Mouse (Mus musculus) forebrain, embryonic 15.5 days (tissue): ENCODE data around the gene Endov. TPM values are rescaled to one million over a fixed set of nuclear protein-coding genes. Genes with fewer than 3 reads are reported as not detected.
A peak's percentile ranks its signal among the peaks of the same experiment; 100 is the strongest.

ENCODE experiments used
- ATAC-seq: fragments of 200-750 bp; cut with Nextera tagmentation; replicated peaks from 2 replicates; pipeline ENCODE4 v1.8.0; 2017; ENCODE audit warnings: mild to moderate bottlenecking, moderate TSS enrichment, moderate library complexity
- H3K27ac ChIP-seq: fragments of 300-500 bp; sonication (generic); replicated peaks from 2 replicates; pipeline ENCODE4 v1.5.1; 2015; ENCODE audit warnings: mild to moderate bottlenecking, inconsistent platforms
- H3K27me3 ChIP-seq: fragments of 300-500 bp; sonication (generic); 2 replicates; pipeline ENCODE4 v1.6.1; 2015; ENCODE audit warnings: inconsistent platforms
- H3K36me3 ChIP-seq: fragments of 300-500 bp; sonication (generic); 2 replicates; pipeline ENCODE4 v1.6.1; 2015; ENCODE audit warnings: mild to moderate bottlenecking, inconsistent platforms
- H3K4me1 ChIP-seq: fragments of 300-500 bp; sonication (generic); 2 replicates; pipeline ENCODE4 v1.6.1; 2015; ENCODE audit warnings: inconsistent platforms
- H3K4me2 ChIP-seq: fragments of 300-500 bp; sonication (generic); replicated peaks from 2 replicates; pipeline ENCODE4 v1.6.1; 2015; ENCODE audit warnings: mild to moderate bottlenecking, inconsistent platforms
- H3K4me3 ChIP-seq: fragments of 300-500 bp; sonication (generic); 2 replicates; pipeline ENCODE4 v1.5.1; 2015; ENCODE audit warnings: mild to moderate bottlenecking, inconsistent platforms
- H3K9ac ChIP-seq: fragments of 300-500 bp; sonication (generic); replicated peaks from 2 replicates; pipeline ENCODE4 v1.6.1; 2015; ENCODE audit warnings: mild to moderate bottlenecking, inconsistent platforms
- H3K9me3 ChIP-seq: fragments of 300-500 bp; sonication (generic); 2 replicates; pipeline ENCODE4 v1.6.1; 2016; ENCODE audit warnings: inconsistent platforms
- WGBS: fragments of 180-500 bp; shearing (Covaris S2); methylation state at CpG from one replicate; pipeline ENCODE4 v1.1.7; 2015; ENCODE audit warnings: mixed read lengths; 5-methylcytosine and 5-hydroxymethylcytosine counted together
- polyA plus RNA-seq: library from polyadenylated mRNA; unstranded; fragments of >200 nt; fragmentation: Nextera tagmentation; extraction: Ambion mirVana; gene quantifications from 2 replicates; pipeline ENCODE4 v1.2.1, GENCODE M21; 2015

Endov gene
- polyA plus RNA-seq, 1 experiment from 2014 or later = 18.5 TPM

DNA sequence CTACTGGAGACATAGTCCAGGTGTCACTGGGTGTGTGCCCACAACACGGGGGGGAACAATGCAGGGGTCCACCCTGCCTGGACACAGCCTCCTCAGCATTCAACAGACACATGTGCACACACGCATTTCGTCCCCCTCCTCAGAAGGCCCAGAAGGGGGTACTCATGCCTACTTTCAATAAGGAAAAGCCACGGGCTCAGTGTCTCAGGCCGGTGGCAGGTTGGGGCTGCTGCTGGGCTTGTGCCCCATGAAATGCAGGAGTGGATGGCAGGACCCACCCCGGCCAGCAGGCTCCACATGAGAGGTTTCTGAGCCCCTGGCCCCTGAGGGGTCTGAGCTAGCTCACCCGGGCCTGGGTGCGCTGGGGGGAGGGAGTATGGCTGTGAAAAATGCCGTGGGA is 49.9 kb downstream of the Endov start:
- H3K36me3 ChIP-seq = no peaks in the 10 kb centered on the region
- peaks cover 41% of the 10 kb centered on the region for H3K4me1 ChIP-seq
- no peak overlapping the region for H3K9ac ChIP-seq
- H3K4me3 ChIP-seq = no peak overlapping the region
- peaks cover 11% of the 10 kb centered on the region for H3K27me3 ChIP-seq
- no peaks in the 10 kb centered on the region for H3K9me3 ChIP-seq
- H3K27ac ChIP-seq = no peak overlapping the region
- 76% methylated on average over 9 of the region's 9 CpGs for WGBS
- no peak overlapping the region for H3K4me2 ChIP-seq
- ATAC-seq = no peak

DNA sequence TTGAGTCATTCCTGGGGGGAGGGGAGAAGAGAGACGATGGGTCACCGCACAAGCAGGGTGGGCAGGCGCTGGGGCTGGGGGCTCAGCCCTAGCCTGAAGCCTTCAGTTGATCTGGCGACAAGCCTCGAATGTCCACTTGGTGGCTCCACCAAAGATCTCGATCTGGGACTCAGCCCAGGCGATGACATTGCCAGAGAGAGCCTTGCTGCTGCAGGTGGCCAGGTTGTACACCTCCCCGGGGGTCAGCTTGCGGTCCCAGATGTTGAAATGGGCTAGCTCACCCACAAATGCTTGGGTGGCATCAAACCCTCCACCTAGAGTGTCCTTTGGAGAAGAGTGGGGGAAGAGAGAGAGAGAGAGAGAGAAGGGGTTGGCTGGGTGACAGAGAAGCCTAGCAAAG is 51.2 kb downstream of the Endov start:
- Histone ChIP-seq H3K4me3 (no peak overlapping the region), H3K4me2 (no peak overlapping the region), H3K36me3 (no peaks in the 10 kb centered on the region), H3K27me3 (peaks cover 19% of the 10 kb centered on the region), H3K4me1 (peaks cover 53% of the 10 kb centered on the region), H3K27ac (no peak overlapping the region), H3K9ac (no peak overlapping the region), H3K9me3 (no peaks in the 10 kb centered on the region)
- 58% methylated on average over 9 of the region's 9 CpGs for WGBS
- no peak for ATAC-seq

DNA sequence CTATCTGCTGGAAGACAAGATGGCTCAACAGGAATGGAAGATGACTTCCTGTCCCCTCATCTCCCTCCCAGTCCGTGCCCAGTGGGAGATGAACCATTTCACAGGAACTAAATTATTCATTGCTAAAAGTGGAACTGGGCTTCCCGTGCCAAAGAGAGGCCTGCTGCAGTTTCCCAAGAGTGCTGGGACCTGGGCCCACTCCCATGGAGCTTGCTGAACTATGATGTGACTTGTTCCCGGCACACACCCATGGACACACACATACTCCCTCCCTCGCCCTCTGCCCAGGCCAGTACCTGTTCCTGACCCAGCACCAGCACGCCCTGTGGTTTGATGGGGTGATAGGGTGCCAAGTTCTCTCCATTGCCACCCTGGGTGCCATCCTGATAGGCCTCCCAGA is 51.7 kb downstream of the Endov start:
- Histone ChIP-seq H3K9ac (no peak overlapping the region), H3K4me3 (no peak overlapping the region), H3K9me3 (no peaks in the 10 kb centered on the region), H3K36me3 (no peaks in the 10 kb centered on the region), H3K4me1 (peaks cover 53% of the 10 kb centered on the region), H3K27ac (no peak overlapping the region), H3K27me3 (peaks cover 19% of the 10 kb centered on the region), H3K4me2 (no peak overlapping the region)
- no peak for ATAC-seq
- WGBS = 72% methylated on average over 5 of the region's 5 CpGs

DNA sequence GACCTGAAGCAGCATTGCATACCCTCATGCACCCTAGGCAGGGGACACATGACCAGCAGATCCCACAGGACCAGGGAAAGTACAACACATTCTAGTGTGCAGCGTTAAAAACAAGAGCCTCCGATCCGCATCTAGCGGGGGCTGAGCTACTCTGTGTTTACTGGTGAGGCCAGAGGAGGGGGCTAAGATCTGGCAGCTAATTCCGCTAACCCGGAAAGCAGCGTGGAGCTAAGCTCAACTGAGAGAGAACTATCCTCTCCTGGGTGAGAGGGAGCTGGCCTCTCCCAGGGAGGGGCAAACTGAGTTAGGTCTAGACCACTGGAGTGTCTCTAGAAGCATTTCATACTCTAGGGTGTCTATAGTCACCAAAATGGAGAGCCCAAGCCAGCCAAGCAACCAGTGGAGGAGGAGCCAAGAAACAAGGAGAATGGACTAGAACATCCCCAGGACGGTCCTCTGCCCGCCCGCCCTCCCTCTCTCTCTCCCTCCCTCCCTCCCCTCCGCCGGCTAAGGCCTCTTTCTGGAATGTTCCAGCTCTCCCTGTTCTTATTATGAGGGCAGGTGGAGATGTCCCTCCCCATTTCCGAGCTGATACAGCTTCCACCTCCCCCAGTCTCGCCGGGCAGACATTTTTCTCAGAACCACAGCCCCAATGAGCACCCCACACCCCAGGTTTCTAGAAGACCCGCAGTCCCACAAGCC is 52.8 kb downstream of the Endov start:
- no peak overlapping the region; the same call in 1 of the 2 replicates for H3K9ac ChIP-seq
- WGBS = 67% methylated on average over 16 of the region's 16 CpGs
- no peaks in the 10 kb centered on the region for H3K36me3 ChIP-seq
- no peak overlapping the region for H3K27ac ChIP-seq
- peaks cover 27% of the 10 kb centered on the region for H3K27me3 ChIP-seq
- no peaks in the 10 kb centered on the region for H3K9me3 ChIP-seq
- no peak overlapping the region for H3K4me3 ChIP-seq
- peaks cover 60% of the 10 kb centered on the region for H3K4me1 ChIP-seq
- H3K4me2 ChIP-seq = peak overlapping the region; percentile 7
- no peak for ATAC-seq

DNA sequence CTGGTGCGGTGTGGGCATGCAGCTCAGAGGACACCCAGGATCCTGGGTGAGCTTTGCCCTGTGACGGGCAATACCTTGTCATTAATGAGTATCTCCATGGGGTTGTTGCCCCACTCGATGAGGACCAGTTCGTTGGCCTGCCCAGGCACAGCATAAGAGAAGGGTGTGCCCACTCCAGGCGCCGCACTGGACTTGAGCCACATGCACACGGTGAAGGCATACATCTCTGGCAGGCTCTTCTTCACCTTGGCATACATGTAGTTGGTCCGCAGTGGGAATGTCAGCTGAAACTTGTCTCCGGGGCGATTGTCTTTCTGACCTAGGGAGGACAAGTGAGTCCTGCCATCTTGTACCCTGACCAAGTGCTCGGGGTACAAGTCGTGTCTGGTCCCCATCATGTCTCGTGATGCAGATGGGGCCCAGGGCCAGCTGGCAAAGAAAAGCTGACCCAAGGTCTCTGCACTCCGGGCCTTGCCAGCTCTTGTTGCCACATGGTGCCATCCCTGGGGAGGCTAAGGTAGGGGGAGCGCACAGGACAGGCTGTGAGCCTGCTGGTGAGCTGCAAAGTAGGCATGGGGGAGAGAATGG is 53.5 kb downstream of the Endov start:
- no peak for ATAC-seq
- no peak overlapping the region for H3K4me3 ChIP-seq
- H3K27me3 ChIP-seq = peaks cover 32% of the 10 kb centered on the region
- H3K4me2 ChIP-seq = peak overlapping the region; percentile 83; the same call in 1 of the 2 replicates
- no peak overlapping the region for H3K27ac ChIP-seq
- no peaks in the 10 kb centered on the region for H3K9me3 ChIP-seq
- 84% methylated on average over 15 of the region's 15 CpGs for WGBS
- no peaks in the 10 kb centered on the region for H3K36me3 ChIP-seq
- peaks cover 66% of the 10 kb centered on the region for H3K4me1 ChIP-seq
- peak overlapping the region; percentile 5; the same call in 1 of the 2 replicates for H3K9ac ChIP-seq

DNA sequence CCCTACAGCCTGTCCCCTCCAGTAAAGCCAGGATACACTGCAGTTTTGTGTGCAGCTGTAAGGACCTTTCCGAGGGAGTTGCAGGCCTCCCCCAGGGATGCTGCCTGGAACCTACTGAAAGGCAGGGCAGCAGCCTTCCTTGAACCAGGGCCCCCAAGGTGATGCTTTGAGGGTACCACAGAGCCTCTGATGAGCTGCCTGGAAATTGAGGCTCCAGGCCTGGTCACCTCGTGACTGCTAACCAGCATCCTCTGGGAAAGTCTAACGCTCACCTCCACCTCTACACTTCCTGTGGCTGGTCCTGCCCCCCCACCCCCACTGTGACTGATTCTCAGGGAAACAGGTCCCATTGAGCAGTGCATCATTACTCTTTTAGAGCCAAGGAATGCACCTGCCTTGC is 54.1 kb downstream of the Endov start:
- Histone ChIP-seq H3K36me3 (no peaks in the 10 kb centered on the region), H3K27me3 (peaks cover 36% of the 10 kb centered on the region), H3K9ac (no peak overlapping the region), H3K4me1 (peaks cover 63% of the 10 kb centered on the region), H3K4me3 (peak overlapping the region; percentile 54), H3K4me2 (peak overlapping the region; percentile 83), H3K27ac (no peak overlapping the region), H3K9me3 (no peaks in the 10 kb centered on the region)
- no peak for ATAC-seq
- WGBS = 49% methylated on average over 3 of the region's 3 CpGs

DNA sequence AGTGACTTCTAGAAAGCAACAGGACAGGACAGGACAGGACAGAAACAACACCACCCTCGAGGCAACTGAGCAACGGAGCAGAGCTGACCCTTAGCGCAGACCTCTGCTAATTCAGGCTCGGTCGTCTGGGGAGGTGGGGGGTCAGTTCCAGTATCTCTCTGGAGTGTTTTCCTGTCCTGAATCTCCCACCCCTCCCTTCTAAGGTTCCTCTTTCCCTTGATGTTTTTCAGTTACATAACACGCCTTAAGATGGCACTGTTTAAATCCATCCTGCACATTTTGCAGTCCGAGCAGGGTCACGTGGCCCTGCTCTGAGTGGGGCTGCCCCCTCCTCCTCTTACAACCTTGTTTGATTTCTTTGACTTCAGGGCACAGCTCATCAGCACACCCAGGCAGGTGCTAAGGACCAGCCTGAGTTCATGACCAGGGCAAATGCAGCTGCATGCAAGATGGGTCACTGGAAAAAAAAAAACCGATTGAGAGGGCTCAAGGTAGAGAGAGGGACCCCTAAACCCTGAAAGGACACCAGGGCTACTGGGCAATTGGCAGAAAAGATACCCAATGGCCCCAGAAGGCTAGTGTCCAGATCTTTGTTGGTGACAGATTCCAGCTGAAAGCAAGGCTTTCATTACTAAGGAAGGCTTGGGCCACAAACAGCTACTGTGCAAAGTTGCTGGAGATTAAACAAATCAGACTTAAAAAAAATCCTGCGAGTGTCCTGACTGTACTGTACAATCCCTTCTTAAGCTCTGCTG is 54.8 kb downstream of the Endov start:
- WGBS = 9% methylated on average over 10 of the region's 10 CpGs
- Histone ChIP-seq H3K4me3 (peak overlapping the region; percentile 54), H3K36me3 (no peaks in the 10 kb centered on the region), H3K9ac (peak overlapping the region; percentile 66), H3K4me1 (peaks cover 65% of the 10 kb centered on the region), H3K9me3 (no peaks in the 10 kb centered on the region), H3K4me2 (peak overlapping the region; percentile 83), H3K27ac (no peak overlapping the region), H3K27me3 (peaks cover 39% of the 10 kb centered on the region)
- no peak for ATAC-seq

- H3K4me3 ChIP-seq = peak overlapping the region; percentile 54
- H3K9ac ChIP-seq = peak overlapping the region; percentile 66
- H3K4me1 ChIP-seq = peaks cover 72% of the 10 kb centered on the region
- H3K4me2 ChIP-seq = peak overlapping the region; percentile 83
- H3K27me3 ChIP-seq = peaks cover 33% of the 10 kb centered on the region
- no peak overlapping the region for H3K27ac ChIP-seq
- no peak for ATAC-seq
- H3K9me3 ChIP-seq = no peaks in the 10 kb centered on the region
- WGBS = 1% methylated on average over 46 of the region's 46 CpGs
- no peaks in the 10 kb centered on the region for H3K36me3 ChIP-seq
Measured at GRCm38 (mm10) chr11:119546496-119547182, 55.5 kb downstream of the Endov start.

GRCm38 (mm10) chr11:119547183-119547921 is 56.2 kb downstream of the Endov start, which contains the start of gene Nptx1:
Nptx1 (minus strand) TSS chr11:119547753.
- H3K27me3 ChIP-seq = peaks cover 30% of the 10 kb centered on the region
- peak within 1 kb of the TSS; percentile 66 for H3K9ac ChIP-seq
- no peaks in the 10 kb centered on the region for H3K36me3 ChIP-seq
- H3K4me2 ChIP-seq = peak within 1 kb of the TSS; percentile 83
- peaks cover 77% of the 10 kb centered on the region for H3K4me1 ChIP-seq
- peak within 1 kb of the TSS; percentile 54 for H3K4me3 ChIP-seq
- peak within 1 kb of the TSS; percentile 27; the same call in 1 of the 2 replicates for H3K27ac ChIP-seq
- ATAC-seq = peak; percentile 46
- WGBS = under 1% methylated on average over 90 of the region's 90 CpGs
- H3K9me3 ChIP-seq = no peaks in the 10 kb centered on the region

DNA sequence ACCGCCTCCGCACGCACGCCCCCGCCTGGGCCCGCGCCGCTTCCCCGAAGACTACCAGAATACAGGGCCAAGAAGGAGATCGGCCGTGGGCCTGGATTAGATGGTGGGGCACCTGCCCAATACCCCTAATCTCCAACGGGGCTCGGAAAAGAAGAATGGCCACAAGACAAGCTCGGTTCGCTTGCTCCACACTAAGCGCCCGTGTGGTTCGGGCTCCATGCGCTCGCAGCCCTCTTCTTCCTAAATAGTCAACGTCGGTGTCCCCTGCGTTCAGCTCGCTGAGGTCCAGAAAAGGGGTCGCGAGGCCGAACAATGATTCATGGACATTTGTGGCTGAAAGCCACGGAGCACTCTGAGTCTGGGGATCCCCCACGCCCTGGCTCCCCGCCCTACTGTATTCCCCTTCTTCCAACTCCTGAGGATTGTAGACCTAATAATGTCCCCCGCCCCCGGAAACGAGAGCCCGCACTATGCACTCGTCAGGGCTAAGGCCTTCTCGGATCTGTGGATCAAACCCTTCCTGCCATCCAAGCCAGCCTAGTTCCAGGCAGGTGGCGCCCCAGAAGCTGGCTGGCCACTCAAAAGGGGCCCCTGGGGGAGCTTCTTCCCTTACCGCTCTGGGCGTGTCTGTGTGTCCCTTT is 56.9 kb downstream of the Endov start:
- H3K9me3 ChIP-seq = no peaks in the 10 kb centered on the region
- peak overlapping the region; percentile 54 for H3K4me3 ChIP-seq
- peaks cover 84% of the 10 kb centered on the region for H3K4me1 ChIP-seq
- H3K27ac ChIP-seq = peak overlapping the region; percentile 27; the same call in 1 of the 2 replicates
- peaks cover 29% of the 10 kb centered on the region for H3K27me3 ChIP-seq
- WGBS = under 1% methylated on average over 39 of the region's 39 CpGs
- ATAC-seq = 0 out of 2 replicates have a peak, but pooled peaks have one; percentile 2
- no peaks in the 10 kb centered on the region for H3K36me3 ChIP-seq
- peak overlapping the region; percentile 66 for H3K9ac ChIP-seq
- H3K4me2 ChIP-seq = peak overlapping the region; percentile 83
